In genomic region chr5:142549441-142549840, GRCm38 (mm10) we compare ENCODE assay signal across 8 mouse cellular contexts. TPM values are rescaled to one million over a fixed set of nuclear protein-coding genes. Genes with fewer than 3 reads are reported as not detected.
DNase-seq lines count a peak whose midpoint lies in the region; ATAC-seq and TF ChIP-seq lines count a peak whose summit lies in the region.

No protein-coding gene starts in this region.

- ATAC-seq in heart, embryonic 12.5 days (ENCODE audit: insufficient number of reproducible peaks, low FRiP score): no peak
- ATAC-seq in embryonic facial prominence, embryonic 11.5 days (replicated peaks; ENCODE audit: insufficient number of reproducible peaks, low FRiP score, low TSS enrichment, low read depth): no peak
- no peak for ATAC-seq in hindbrain, postnatal 0 days
- ATAC-seq in midbrain, postnatal 0 days (ENCODE audit: low FRiP score): no peak

- H3K4me3 ChIP-seq in heart, embryonic 12.5 days: no peak overlapping the region
- no peak overlapping the region for H3K4me3 ChIP-seq in embryonic facial prominence, embryonic 11.5 days (ENCODE audit: low read depth, low read length)
- H3K4me3 ChIP-seq in hindbrain, postnatal 0 days (ENCODE audit: low read length): no peak overlapping the region; the same call in 1 of the 2 replicates
- peak overlapping the region; percentile 69; the same call in 1 of the 2 replicates for H3K4me3 ChIP-seq in midbrain, postnatal 0 days (ENCODE audit: low read depth, low read length)

- no peaks in the 10 kb centered on the region for H3K36me3 ChIP-seq in heart, embryonic 12.5 days
- H3K36me3 ChIP-seq in embryonic facial prominence, embryonic 11.5 days (replicated peaks; ENCODE audit: control insufficient read depth, insufficient read depth, low read depth, low read length): no peaks in the 10 kb centered on the region
- H3K36me3 ChIP-seq in hindbrain, postnatal 0 days (ENCODE audit: insufficient read depth, low read length): no peaks in the 10 kb centered on the region
- H3K36me3 ChIP-seq in midbrain, postnatal 0 days (ENCODE audit: insufficient read depth, low read length): no peaks in the 10 kb centered on the region

- WGBS in heart, embryonic 12.5 days: 31% methylated on average over 9 of the region's 9 CpGs
- 28% methylated on average over 9 of the region's 9 CpGs for WGBS in embryonic facial prominence, embryonic 11.5 days
- WGBS in hindbrain, postnatal 0 days: 57% methylated on average over 9 of the region's 9 CpGs
- 41% methylated on average over 9 of the region's 9 CpGs for WGBS in midbrain, postnatal 0 days

- no peak for DNase-seq in heart, adult 11 months
- peak; percentile 34 for DNase-seq in embryonic facial prominence, embryonic 11.5 days (ENCODE audit: low spot score)
- no peak for DNase-seq in hindbrain, postnatal 0 days (ENCODE audit: low spot score)
- no peak for DNase-seq in midbrain, postnatal 0 days (ENCODE audit: low spot score)
- no peak for DNase-seq in liver
- no peak for DNase-seq in urinary bladder, postnatal 4 days (ENCODE audit: low spot score in 2 of 2)
- no peak for DNase-seq in kidney, adult 8-10 months

- peak overlapping the region; percentile 97 for H3K4me2 ChIP-seq in heart, embryonic 12.5 days
- H3K4me2 ChIP-seq in embryonic facial prominence, embryonic 11.5 days (ENCODE audit: low read depth, low read length): no peak overlapping the region
- peak overlapping the region; percentile 96; the same call in 1 of the 2 replicates for H3K4me2 ChIP-seq in hindbrain, postnatal 0 days (ENCODE audit: low read depth, low read length)
- H3K4me2 ChIP-seq in midbrain, postnatal 0 days (ENCODE audit: low read depth, low read length, poor library complexity, severe bottlenecking): peak overlapping the region; percentile 93

- TF ChIP-seq CTCF in hindbrain, postnatal 0 days (IDR thresholded peaks at IDR 0.05; ENCODE audit: low read depth): no peak
- no peak for TF ChIP-seq CTCF in midbrain, postnatal 0 days (IDR thresholded peaks at IDR 0.05)

- H3K27ac ChIP-seq in heart, embryonic 12.5 days (ENCODE audit: poor library complexity, severe bottlenecking): peak overlapping the region; percentile 78
- no peak overlapping the region; the same call in 1 of the 2 replicates for H3K27ac ChIP-seq in embryonic facial prominence, embryonic 11.5 days (replicated peaks; ENCODE audit: low read depth, low read length)
- H3K27ac ChIP-seq in hindbrain, postnatal 0 days: no peak overlapping the region
- H3K27ac ChIP-seq in midbrain, postnatal 0 days (ENCODE audit: low read depth, low read length): no peak overlapping the region

- peaks cover 42% of the 10 kb centered on the region for H3K4me1 ChIP-seq in heart, embryonic 12.5 days (replicated peaks)
- 0 out of 2 replicates have a peak, but pooled peaks cover 4% of the 10 kb centered on the region for H3K4me1 ChIP-seq in embryonic facial prominence, embryonic 11.5 days (ENCODE audit: control insufficient read depth, insufficient read depth, low read length)
- H3K4me1 ChIP-seq in hindbrain, postnatal 0 days (ENCODE audit: insufficient read depth, low read length): no peaks in the 10 kb centered on the region
- H3K4me1 ChIP-seq in midbrain, postnatal 0 days (ENCODE audit: insufficient read depth, low read length): 0 out of 2 replicates have a peak, but pooled peaks cover 6% of the 10 kb centered on the region

- H3K27me3 ChIP-seq in heart, embryonic 12.5 days (replicated peaks): no peaks in the 10 kb centered on the region
- no peaks in the 10 kb centered on the region for H3K27me3 ChIP-seq in embryonic facial prominence, embryonic 11.5 days (ENCODE audit: control insufficient read depth, insufficient read depth, low read length)
- no peaks in the 10 kb centered on the region for H3K27me3 ChIP-seq in hindbrain, postnatal 0 days (ENCODE audit: insufficient read depth, low read length)
- H3K27me3 ChIP-seq in midbrain, postnatal 0 days (ENCODE audit: insufficient read depth, low read length): no peaks in the 10 kb centered on the region

- H3K9me3 ChIP-seq in heart, embryonic 12.5 days (replicated peaks): no peaks in the 10 kb centered on the region
- no peaks in the 10 kb centered on the region for H3K9me3 ChIP-seq in embryonic facial prominence, embryonic 11.5 days (replicated peaks; ENCODE audit: control insufficient read depth, low read length)
- H3K9me3 ChIP-seq in hindbrain, postnatal 0 days (ENCODE audit: low read length): no peaks in the 10 kb centered on the region
- no peaks in the 10 kb centered on the region for H3K9me3 ChIP-seq in midbrain, postnatal 0 days (ENCODE audit: low read length)

- H3K9ac ChIP-seq in heart, embryonic 12.5 days: peak overlapping the region; percentile 39; the same call in 1 of the 2 replicates
- no peak overlapping the region for H3K9ac ChIP-seq in embryonic facial prominence, embryonic 11.5 days (replicated peaks; ENCODE audit: low read length)
- H3K9ac ChIP-seq in hindbrain, postnatal 0 days (replicated peaks; ENCODE audit: low read length): no peak overlapping the region
- 0 out of 2 replicates have a peak overlapping the region, but pooled peaks have one; percentile 64 for H3K9ac ChIP-seq in midbrain, postnatal 0 days (replicated peaks; ENCODE audit: low read length, poor library complexity, severe bottlenecking)

RNA-seq across cellular contexts. Expression of gene Radil, which starts 1.5 kb away (rescaled TPM):
- 9.4 and 10.8 TPM in 2 replicates for polyA plus RNA-seq in heart, embryonic 12.5 days (2016; fragmentation: Nextera tagmentation; extraction: Ambion mirVana)
- 1.9 and 2.4 TPM in 2 replicates for polyA plus RNA-seq in embryonic facial prominence, embryonic 11.5 days (2014; fragmentation: Nextera tagmentation; extraction: Ambion mirVana)
- total RNA-seq in hindbrain, postnatal 0 days (2014; rRNA removed): 17.7 and 20.0 TPM in 2 replicates
- 11.9 and 12.4 TPM in 2 replicates for polyA plus RNA-seq in hindbrain, postnatal 0 days (2015; fragmentation: Nextera tagmentation; extraction: Ambion mirVana)
- 17.0 and 20.4 TPM in 2 replicates for total RNA-seq in midbrain, postnatal 0 days (2014; rRNA removed)
- 15.4 and 17.2 TPM in 2 replicates for polyA plus RNA-seq in midbrain, postnatal 0 days (2015; fragmentation: Nextera tagmentation; extraction: Ambion mirVana)

RNA-seq across cellular contexts. Expression of gene Papolb, which starts 19.6 kb away (rescaled TPM):
- polyA plus RNA-seq in heart, embryonic 12.5 days (2016; fragmentation: Nextera tagmentation; extraction: Ambion mirVana): 0.24 and 0.33 TPM in 2 replicates
- polyA plus RNA-seq in embryonic facial prominence, embryonic 11.5 days (2014; fragmentation: Nextera tagmentation; extraction: Ambion mirVana): 0.21 and 0.26 TPM in 2 replicates
- total RNA-seq in hindbrain, postnatal 0 days (2014; rRNA removed): 0.32 and 0.37 TPM in 2 replicates
- polyA plus RNA-seq in hindbrain, postnatal 0 days (2015; fragmentation: Nextera tagmentation; extraction: Ambion mirVana): 0.14 and 0.16 TPM in 2 replicates
- 0.66 and 0.85 TPM in 2 replicates for total RNA-seq in midbrain, postnatal 0 days (2014; rRNA removed)
- polyA plus RNA-seq in midbrain, postnatal 0 days (2015; fragmentation: Nextera tagmentation; extraction: Ambion mirVana): 0.09 and 0.14 TPM in 2 replicates

RNA-seq across cellular contexts. Expression of gene Mmd2, which starts 59.2 kb away (rescaled TPM):
- 0.18 and 0.32 TPM in 2 replicates for polyA plus RNA-seq in heart, embryonic 12.5 days (2016; fragmentation: Nextera tagmentation; extraction: Ambion mirVana)
- polyA plus RNA-seq in embryonic facial prominence, embryonic 11.5 days (2014; fragmentation: Nextera tagmentation; extraction: Ambion mirVana): 3.9 and 5.5 TPM in 2 replicates
- total RNA-seq in hindbrain, postnatal 0 days (2014; rRNA removed): 171 and 182 TPM in 2 replicates
- 151 and 167 TPM in 2 replicates for polyA plus RNA-seq in hindbrain, postnatal 0 days (2015; fragmentation: Nextera tagmentation; extraction: Ambion mirVana)
- total RNA-seq in midbrain, postnatal 0 days (2014; rRNA removed): 114 and 153 TPM in 2 replicates
- 120 and 137 TPM in 2 replicates for polyA plus RNA-seq in midbrain, postnatal 0 days (2015; fragmentation: Nextera tagmentation; extraction: Ambion mirVana)

Comparison
In these comparisons a context has a peak if more than half of its experiments do, and no peak if none do; other contexts are left out.
1. H3K9ac ChIP-seq: peak in heart, embryonic 12.5 days (single experiment) and midbrain, postnatal 0 days (single experiment); none in embryonic facial prominence, embryonic 11.5 days (single experiment) and hindbrain, postnatal 0 days (single experiment).
2. RNA of gene Mmd2, which starts 59.2 kb away (polyA plus RNA-seq): 151 to 167 TPM in hindbrain, postnatal 0 days and 120 to 137 TPM in midbrain, postnatal 0 days; 3.9 to 5.5 TPM in embryonic facial prominence, embryonic 11.5 days and 0.18 to 0.32 TPM in heart, embryonic 12.5 days; every median in the first group is over 10 times any median in the second.